Mouse (Mus musculus) CH12.LX (cell line): ENCODE measurements around the gene Prr15l. TPM values are rescaled to one million over a fixed set of nuclear protein-coding genes. Genes with fewer than 3 reads are reported as not detected.

ENCODE experiments used
- DNase-seq: peaks from one replicate; pipeline ENCODE4 v3.0.0-alpha.2; 2013; ENCODE audit errors: extremely low read depth
- H3K27ac ChIP-seq: 2 replicates; pipeline ENCODE4 v1.5.1; 2012; ENCODE audit warnings: low read depth, mild to moderate bottlenecking, control low read depth, moderate library complexity; ENCODE audit not compliant: insufficient read depth
- H3K27me3 ChIP-seq: replicated peaks from 2 replicates; pipeline ENCODE3; 2012; ENCODE audit warnings: inconsistent platforms
- H3K36me3 ChIP-seq, 2 experiments: replicated peaks in 1 of 2; 2 replicates each; pipeline versions ENCODE3 to v1.6.1; 2012; ENCODE audit warnings: inconsistent platforms in 1 of 2, low read length in 1 of 2, mild to moderate bottlenecking in 1 of 2, mixed read lengths in 1 of 2, moderate library complexity in 1 of 2; ENCODE audit not compliant: control insufficient read depth in 1 of 2, insufficient read depth in 1 of 2
- H3K4me1 ChIP-seq, 2 experiments: 2 replicates each; pipeline ENCODE4 v1.6.1; 2012; ENCODE audit warnings: inconsistent platforms in 1 of 2, moderate library complexity in 1 of 2; ENCODE audit not compliant: insufficient read depth in 2 of 2, control insufficient read depth in 1 of 2
- H3K4me2 ChIP-seq: 2 replicates; pipeline ENCODE4 v1.6.1; 2012; ENCODE audit warnings: low read depth, mild to moderate bottlenecking, control low read depth; ENCODE audit not compliant: poor library complexity, insufficient read depth, severe bottlenecking
- H3K4me3 ChIP-seq, 3 experiments: fragments of 150-350 bp in 1 of 3; sonication (generic) in 1 of 3; replicated peaks in 1 of 3; 2 replicates each; pipeline versions ENCODE3 to v1.5.1; 2011 to 2012; ENCODE audit warnings: low read depth in 2 of 3, low read length in 2 of 3, mild to moderate bottlenecking in 2 of 3, moderate library complexity in 2 of 3, control low read depth in 1 of 3, improper control_type of control experiment in 1 of 3, inconsistent platforms in 1 of 3, mixed read lengths in 1 of 3; ENCODE audit not compliant: poor library complexity in 1 of 3
- H3K79me2 ChIP-seq: replicated peaks from 2 replicates; pipeline ENCODE4 v1.6.1; 2012; ENCODE audit warnings: mild to moderate bottlenecking, moderate library complexity; ENCODE audit not compliant: control insufficient read depth, poor library complexity, insufficient read depth, severe bottlenecking; ENCODE audit errors: extremely low read depth
- H3K9ac ChIP-seq: 2 replicates; pipeline ENCODE4 v1.6.1; 2012; ENCODE audit warnings: low read depth, mild to moderate bottlenecking, control low read depth, moderate library complexity; ENCODE audit not compliant: insufficient read depth
- H3K9me3 ChIP-seq: replicated peaks from 2 replicates; pipeline ENCODE3; 2012; ENCODE audit warnings: low read length, inconsistent platforms, mixed read lengths
- BHLHE40 ChIP-seq: IDR thresholded peaks from 2 replicates; pipeline ENCODE4 v1.6.1; 2011; ENCODE audit warnings: mild to moderate bottlenecking, low read depth, low read length, improper control_type of control experiment
- CHD1 ChIP-seq: IDR thresholded peaks from 2 replicates; pipeline ENCODE4 v1.6.1; 2012; ENCODE audit warnings: low read depth, low read length, improper control_type of control experiment, inconsistent platforms
- ELF1 ChIP-seq: IDR thresholded peaks from 2 replicates; pipeline ENCODE4 v1.6.1; 2014; ENCODE audit warnings: low read depth, mild to moderate bottlenecking, inconsistent platforms, low read length, improper control_type of control experiment
- EP300 ChIP-seq: IDR thresholded peaks from 2 replicates; pipeline ENCODE4 v1.6.1; 2011; ENCODE audit warnings: low read length, improper control_type of control experiment
- ETS1 ChIP-seq: conservative IDR thresholded peaks from 2 replicates; pipeline ENCODE4 v1.6.1; 2012; ENCODE audit warnings: low read depth, mild to moderate bottlenecking, inconsistent platforms, low read length, improper control_type of control experiment, moderate library complexity
- GABPA ChIP-seq: IDR thresholded peaks from 2 replicates; pipeline ENCODE4 v1.6.1; 2012; ENCODE audit warnings: low read depth, low read length, improper control_type of control experiment, inconsistent platforms; ENCODE audit not compliant: insufficient replicate concordance
- IRF4 ChIP-seq: IDR thresholded peaks from 2 replicates; pipeline ENCODE4 v1.6.1; 2014; ENCODE audit warnings: low read depth, mild to moderate bottlenecking, inconsistent platforms, low read length, improper control_type of control experiment
- JUN ChIP-seq: IDR thresholded peaks from 2 replicates; pipeline ENCODE4 v1.6.1; 2011; ENCODE audit warnings: low read depth, mild to moderate bottlenecking, low read length, improper control_type of control experiment, moderate library complexity; ENCODE audit not compliant: insufficient read depth
- MAFK ChIP-seq: IDR thresholded peaks from 2 replicates; pipeline ENCODE4 v1.6.1; 2011; ENCODE audit warnings: low read length, improper control_type of control experiment; ENCODE audit not compliant: insufficient replicate concordance
- MEF2A ChIP-seq: IDR thresholded peaks from 2 replicates; pipeline ENCODE4 v1.6.1; 2014; ENCODE audit warnings: low read depth, mild to moderate bottlenecking, inconsistent platforms, low read length, improper control_type of control experiment, borderline replicate concordance
- NELFE ChIP-seq: IDR thresholded peaks from 2 replicates; pipeline ENCODE4 v1.6.1; 2011; ENCODE audit warnings: low read depth, low read length, improper control_type of control experiment
- PAX5 ChIP-seq: IDR thresholded peaks from 2 replicates; pipeline ENCODE4 v1.6.1; 2012; ENCODE audit warnings: low read length, inconsistent platforms, mixed read lengths
- POLR2A ChIP-seq: IDR thresholded peaks from 2 replicates; pipeline ENCODE4 v1.6.1; 2011; ENCODE audit warnings: low read depth, mild to moderate bottlenecking, improper control_type of control experiment, low read length
- POLR2AphosphoS2 ChIP-seq: IDR thresholded peaks from 2 replicates; pipeline ENCODE4 v1.6.1; 2011; ENCODE audit warnings: low read depth, low read length, improper control_type of control experiment
- RAD21 ChIP-seq: IDR thresholded peaks from 2 replicates; pipeline ENCODE4 v1.6.1; 2011; ENCODE audit warnings: low read depth, mild to moderate bottlenecking, low read length, improper control_type of control experiment, moderate library complexity
- RCOR1 ChIP-seq: conservative IDR thresholded peaks from 2 replicates; pipeline ENCODE4 v1.6.1; 2012; ENCODE audit warnings: low read depth, mild to moderate bottlenecking, inconsistent platforms, low read length, improper control_type of control experiment
- SMC3 ChIP-seq: IDR thresholded peaks from 2 replicates; pipeline ENCODE4 v1.6.1; 2011; ENCODE audit warnings: low read depth, low read length, improper control_type of control experiment
- USF1 ChIP-seq: IDR thresholded peaks from 2 replicates; pipeline ENCODE4 v1.6.1; 2014; ENCODE audit warnings: low read depth, mild to moderate bottlenecking, inconsistent platforms, low read length, improper control_type of control experiment
- dilution Hi-C: fragments of 300-500 bp; cut with MboI; formaldehyde crosslinking; loops from 2 replicates; pipeline ENCODE4 v1.14.3; 2020; ENCODE audit warnings: low sequenced_read_pairs; ENCODE audit not compliant: extremely low pct_unique_long_range_greater_than_20kb, extremely low pct_ligation_motif_present
- in situ Hi-C: fragments of 300-500 bp; cut with MboI; formaldehyde crosslinking; loops from 3 replicates; pipeline ENCODE4 v1.14.3; 2019; ENCODE audit warnings: low sequenced_read_pairs, low pct_ligation_motif_present, low pct_unique_long_range_greater_than_20kb, mixed read lengths
- polyA plus RNA-seq: library from polyadenylated mRNA; unstranded; fragments of >175 nt; gene quantifications from 2 replicates; pipeline ENCODE4 v1.2.1, GENCODE M21; 2012; ENCODE audit warnings: low read depth; ENCODE audit not compliant: insufficient read length
- total RNA-seq, 2 experiments: library from RNA; depleted of rRNA; stranded (reverse); fragments of 300-350 nt in 1 of 2; fragments of >200 nt in 1 of 2; gene quantifications; 2 replicates each; pipeline ENCODE4 v1.2.3; 2012 to 2014

Prr15l gene
- total and polyA plus RNA-seq, 3 experiments: 0.08 to 0.31 TPM; not detected in 1

DNA sequence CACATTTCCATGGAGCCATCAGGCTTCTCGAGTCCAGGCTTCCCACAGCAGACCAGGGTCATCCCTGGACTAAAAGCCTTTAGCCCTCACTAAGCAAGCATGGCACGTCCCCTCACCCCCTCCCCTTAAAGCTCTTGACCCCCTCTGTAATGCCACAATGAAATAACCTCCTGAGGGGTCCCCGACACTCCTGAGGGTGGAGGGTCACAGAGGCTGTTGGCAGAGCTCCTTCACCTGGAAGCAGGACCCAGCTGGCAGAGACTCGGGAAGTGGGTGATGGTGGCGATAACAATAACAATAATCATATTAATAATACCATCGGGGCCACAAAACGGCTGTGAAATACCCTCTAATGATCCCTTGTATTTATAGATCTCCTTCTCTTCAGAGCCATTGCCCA is 55.0 kb downstream of the Prr15l start, which contains the start of gene Sp2:
Sp2 (minus strand) TSS at position 101 of the 400 bp plus-strand sequence.
- TF ChIP-seq GABPA (no peak), RCOR1 (no peak), ELF1 (no peak), NELFE (0 out of 2 replicates have a peak, but pooled peaks have one; percentile 18), BHLHE40 (no peak), CHD1 (no peak), MEF2A (no peak), EP300 (0 out of 2 replicates have a peak, but pooled peaks have one; percentile 4), ETS1 (no peak)
- H3K4me1 ChIP-seq: peaks cover 39 to 77% of the 10 kb centered on the region in 2 experiments
- in situ Hi-C loops: no loop called here
- peak within 1 kb of the TSS; percentile 5 to 21 (median 7) for H3K4me3 ChIP-seq
- no peaks in the 10 kb centered on the region for H3K27me3 ChIP-seq
- no peaks in the 10 kb centered on the region for H3K9me3 ChIP-seq
- H3K27ac ChIP-seq: no peak within 1 kb of the TSS
- DNase-seq: no peak
- peaks cover 0 to 2% of the 10 kb centered on the region in 2 experiments for H3K36me3 ChIP-seq
- H3K4me2 ChIP-seq: peak within 1 kb of the TSS; percentile 22; the same call in 1 of the 2 replicates
- H3K79me2 ChIP-seq: no peaks in the 10 kb centered on the region
- peak within 1 kb of the TSS; percentile 2; the same call in 1 of the 2 replicates for H3K9ac ChIP-seq
- dilution Hi-C loops: no loop called here

- no peak for DNase-seq
- in situ Hi-C loops (loop anchor here (5.0 kb wide), 1 partner anchor 37 kb away; no protein-coding TSS in a partner anchor), dilution Hi-C loops (no loop called here)
- Histone ChIP-seq H3K27me3 (no peaks in the 10 kb centered on the region), H3K4me1 (peaks cover 44 to 84% of the 10 kb centered on the region in 2 experiments), H3K36me3 (peaks cover 0 to 2% of the 10 kb centered on the region in 2 experiments), H3K27ac (peak overlapping the region; percentile 29; the same call in 1 of the 2 replicates), H3K79me2 (no peaks in the 10 kb centered on the region), H3K4me3 (no peak overlapping the region), H3K9me3 (no peaks in the 10 kb centered on the region), H3K9ac (no peak overlapping the region), H3K4me2 (no peak overlapping the region)
- TF ChIP-seq MAFK (no peak), GABPA (no peak), RAD21 (no peak), SMC3 (no peak), CHD1 (no peak), IRF4 (no peak)
Observed at GRCm38 (mm10) chr11:96984903-96985302, 57.0 kb downstream of the Prr15l start.

DNA sequence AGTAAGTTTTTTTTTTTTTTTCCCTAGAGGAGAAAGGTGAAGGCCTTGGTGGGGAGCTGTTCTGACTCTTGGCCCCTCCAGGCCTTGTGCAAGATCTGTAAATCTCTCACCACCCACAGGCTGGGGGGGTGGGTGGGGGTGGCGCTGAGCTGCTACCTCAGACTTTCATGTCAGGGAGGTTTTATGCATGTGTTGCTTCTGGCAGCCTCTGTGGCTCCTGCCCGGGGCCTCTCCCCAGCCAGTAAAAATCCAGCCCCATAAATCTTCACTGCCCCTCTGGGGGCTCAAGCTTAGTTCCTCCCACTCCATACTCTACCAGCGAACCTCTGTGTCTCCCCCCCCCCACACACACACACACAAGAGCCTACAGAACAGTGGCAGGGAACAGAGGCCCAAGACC is 58.6 kb downstream of the Prr15l start:
- dilution Hi-C loops: no loop called here
- H3K9me3 ChIP-seq: no peaks in the 10 kb centered on the region
- H3K27me3 ChIP-seq: no peaks in the 10 kb centered on the region
- peaks cover 0 to 6% of the 10 kb centered on the region in 2 experiments for H3K36me3 ChIP-seq
- in situ Hi-C loops: loop anchor here (5.0 kb wide), 1 partner anchor 36 kb away; no protein-coding TSS in a partner anchor
- H3K79me2 ChIP-seq: no peaks in the 10 kb centered on the region
- no peak for TF ChIP-seq PAX5
- TF ChIP-seq USF1: no peak
- TF ChIP-seq IRF4: no peak
- no peak for TF ChIP-seq POLR2A
- TF ChIP-seq JUN: no peak
- TF ChIP-seq MAFK: no peak
- no peak for TF ChIP-seq POLR2AphosphoS2
- H3K4me1 ChIP-seq: peaks cover 47 to 95% of the 10 kb centered on the region in 2 experiments
- no peak overlapping the region for H3K9ac ChIP-seq
- H3K4me3 ChIP-seq: no peak overlapping the region
- no peak for DNase-seq
- peak overlapping the region; percentile 7; the same call in 1 of the 2 replicates for H3K27ac ChIP-seq
- no peak overlapping the region for H3K4me2 ChIP-seq
